Mouse (Mus musculus): ENCODE measurements around the gene Olfr1420. TPM values are rescaled to one million over a fixed set of nuclear protein-coding genes. Genes with fewer than 3 reads are reported as not detected.
"Not testable (repeated sequence)": the region's sequence is repeated elsewhere in the genome, so short reads cannot be mapped to it uniquely, and the experiment has no call there.

The Olfr1420 gene
- polyA plus RNA-seq, 1 experiment from 2014 or later: not detected

DNA sequence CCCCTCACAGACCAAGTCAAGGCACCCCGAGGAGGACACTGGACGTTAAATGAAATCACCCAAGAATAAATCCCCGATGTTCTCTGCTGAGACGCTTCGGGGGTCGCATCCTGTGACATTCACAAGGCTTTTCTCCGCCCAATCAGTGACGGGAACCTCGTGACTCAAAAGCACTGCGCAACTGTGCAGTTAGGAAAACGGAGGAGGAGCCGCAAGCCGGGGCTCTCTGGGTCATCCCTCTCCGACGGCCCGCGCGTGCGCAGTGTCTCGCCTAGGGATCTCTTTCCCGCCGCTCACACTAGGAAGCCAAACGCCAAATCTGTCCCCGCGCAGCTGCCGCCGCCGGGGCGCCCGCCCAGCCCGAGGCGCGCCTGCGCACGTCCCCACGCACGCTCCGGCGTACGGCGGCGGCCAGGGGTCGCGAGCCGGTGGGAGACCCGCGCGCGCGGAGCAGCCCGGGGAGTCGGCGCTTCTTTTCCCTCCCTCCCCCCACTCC lies 25.7 kb downstream of the Olfr1420 start, which contains the start of gene Patl1:
Patl1 (plus strand) TSS at position 363 of the 496 bp plus-strand sequence.
- under 1% methylated on average over 51 of the region's 53 CpGs for WGBS (ENCODE audit: insufficient replicate concordance)
- H3K36me3 ChIP-seq (replicated peaks): peaks cover 10% of the 10 kb centered on the region; the same call in 1 of the 2 replicates
- ATAC-seq (ENCODE audit: insufficient read depth): peak; percentile 94
- no peaks in the 10 kb centered on the region for H3K9me3 ChIP-seq (replicated peaks)
- peak within 1 kb of the TSS; percentile 87 for H3K4me3 ChIP-seq (replicated peaks)
- peak within 1 kb of the TSS; percentile 90 for H3K9ac ChIP-seq
- H3K4me2 ChIP-seq: peak within 1 kb of the TSS; percentile 90
- H3K27ac ChIP-seq (replicated peaks): peak within 1 kb of the TSS; percentile 83
- no peaks in the 10 kb centered on the region for H3K27me3 ChIP-seq
- peaks cover 22% of the 10 kb centered on the region for H3K4me1 ChIP-seq (replicated peaks)

DNA sequence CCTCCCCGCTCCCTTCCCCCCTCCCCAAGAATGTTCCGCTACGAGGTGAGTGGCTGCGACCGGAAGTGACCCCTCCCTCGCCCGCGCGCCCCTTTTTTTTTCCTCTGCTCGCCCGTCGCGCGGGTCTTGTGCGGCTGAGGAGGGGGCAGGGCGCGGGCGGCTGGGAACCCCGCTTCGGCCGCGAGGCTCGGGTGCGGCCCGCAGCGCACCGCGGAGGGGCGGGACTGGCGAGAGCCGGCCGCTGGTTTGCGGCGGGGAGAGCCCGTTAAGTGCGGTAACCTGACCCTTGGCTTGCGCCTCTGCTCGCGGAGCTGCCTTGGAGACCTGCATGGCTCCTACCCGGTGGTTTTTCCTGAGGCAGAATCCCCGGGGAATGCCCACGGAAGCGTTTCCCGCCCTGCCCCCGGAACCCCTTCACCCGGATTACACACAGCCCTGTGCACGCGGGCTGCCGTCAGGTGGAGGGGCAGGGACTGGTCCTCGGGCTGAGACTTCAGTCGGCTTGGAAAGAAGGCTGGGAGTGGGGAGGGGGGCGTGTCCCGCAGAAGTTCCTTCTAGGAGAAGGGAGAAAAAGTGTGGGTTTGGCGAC lies 26.3 kb downstream of the Olfr1420 start:
- H3K9ac ChIP-seq: peak overlapping the region; percentile 90
- under 1% methylated on average over 53 of the region's 54 CpGs for WGBS (ENCODE audit: insufficient replicate concordance)
- peak; percentile 71 for ATAC-seq (ENCODE audit: insufficient read depth)
- H3K27me3 ChIP-seq: no peaks in the 10 kb centered on the region
- H3K9me3 ChIP-seq (replicated peaks): no peaks in the 10 kb centered on the region
- H3K4me3 ChIP-seq (replicated peaks): peak overlapping the region; percentile 87
- H3K4me1 ChIP-seq (replicated peaks): peaks cover 24% of the 10 kb centered on the region
- peak overlapping the region; percentile 90 for H3K4me2 ChIP-seq
- H3K27ac ChIP-seq (replicated peaks): peak overlapping the region; percentile 83
- H3K36me3 ChIP-seq (replicated peaks): peaks cover 10% of the 10 kb centered on the region

DNA sequence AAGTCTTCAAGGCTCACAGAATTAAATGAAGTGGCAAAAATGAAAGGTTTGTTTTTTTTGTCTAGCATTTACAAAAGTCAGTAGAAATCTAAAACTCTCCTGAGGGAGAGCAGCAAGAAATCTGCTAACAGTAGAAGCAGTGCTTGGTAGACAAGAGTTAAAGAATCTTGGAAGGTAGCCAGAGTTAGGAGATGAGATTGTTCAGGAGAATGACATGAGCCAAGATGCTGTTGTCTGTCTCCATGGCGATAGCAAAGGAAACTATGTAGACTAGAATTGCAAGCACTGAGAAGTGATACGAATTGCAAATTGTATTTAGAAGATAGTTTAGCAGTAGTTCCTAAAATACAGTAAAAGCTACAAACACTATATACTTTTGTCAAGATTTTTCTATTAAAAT lies 29.4 kb downstream of the Olfr1420 start:
- Histone ChIP-seq H3K27ac (replicated peaks) (no peak overlapping the region), H3K9ac (no peak overlapping the region), H3K4me2 (no peak overlapping the region), H3K9me3 (replicated peaks) (no peaks in the 10 kb centered on the region), H3K4me1 (replicated peaks) (peaks cover 27% of the 10 kb centered on the region), H3K4me3 (replicated peaks) (no peak overlapping the region), H3K27me3 (no peaks in the 10 kb centered on the region), H3K36me3 (replicated peaks) (peaks cover 20% of the 10 kb centered on the region)
- no peak for ATAC-seq (ENCODE audit: insufficient read depth)
- 68% methylated on average over 2 of the region's 2 CpGs for WGBS (ENCODE audit: insufficient replicate concordance)

DNA sequence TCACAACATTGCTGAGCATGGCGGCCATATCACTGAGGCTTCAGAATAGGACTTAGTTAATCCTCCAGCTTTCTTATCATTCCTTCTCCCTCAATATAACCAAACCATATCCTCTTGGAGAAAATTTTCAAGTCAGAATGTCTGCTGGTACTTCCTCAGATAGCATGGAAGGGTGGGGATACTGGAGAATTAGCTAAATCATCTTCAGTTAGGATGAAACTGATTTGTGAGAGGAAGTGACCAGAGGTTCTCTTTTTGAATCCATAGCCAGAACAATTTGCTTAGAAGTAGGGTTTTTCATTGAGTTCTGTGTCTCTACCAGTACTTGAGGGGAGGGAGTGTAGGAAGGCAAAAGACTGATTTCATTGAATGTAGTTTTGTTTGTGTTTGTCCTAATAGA lies 35.7 kb downstream of the Olfr1420 start:
- no peak overlapping the region for H3K27ac ChIP-seq (replicated peaks)
- H3K36me3 ChIP-seq (replicated peaks): peaks cover 60% of the 10 kb centered on the region
- no peak for ATAC-seq (ENCODE audit: insufficient read depth)
- no peaks in the 10 kb centered on the region for H3K9me3 ChIP-seq (replicated peaks)
- no peak overlapping the region for H3K4me2 ChIP-seq
- no peaks in the 10 kb centered on the region for H3K27me3 ChIP-seq
- WGBS (ENCODE audit: insufficient replicate concordance): 73% methylated on average over 1 of the region's 1 CpGs
- no peak overlapping the region for H3K4me3 ChIP-seq (replicated peaks)
- peaks cover 6% of the 10 kb centered on the region; the same call in 1 of the 2 replicates for H3K4me1 ChIP-seq (replicated peaks)
- H3K9ac ChIP-seq: no peak overlapping the region

DNA sequence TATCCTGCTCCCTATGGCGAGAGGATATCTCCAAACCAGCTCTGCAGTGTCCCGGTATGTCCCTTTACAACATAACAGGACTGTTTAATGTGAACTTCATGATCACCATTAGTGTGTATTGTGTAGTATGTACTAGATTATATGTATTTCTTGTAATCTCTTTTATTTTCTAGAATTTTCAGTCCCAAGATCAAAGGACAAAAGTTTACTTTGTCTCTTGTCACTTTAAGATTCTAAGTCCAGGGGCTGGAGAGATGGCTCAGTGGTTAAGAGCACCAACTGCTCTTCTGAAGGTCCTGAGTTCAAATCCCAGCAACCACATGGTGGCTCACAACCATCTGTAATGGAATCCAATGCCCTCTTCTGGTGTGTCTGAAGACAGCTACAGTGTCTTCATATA lies 36.1 kb downstream of the Olfr1420 start:
- not testable (repeated sequence) for H3K9ac ChIP-seq; H3K4me2 ChIP-seq; ATAC-seq (ENCODE audit: insufficient read depth); H3K4me3 ChIP-seq (replicated peaks); H3K9me3 ChIP-seq (replicated peaks); H3K27me3 ChIP-seq; H3K4me1 ChIP-seq (replicated peaks); H3K27ac ChIP-seq (replicated peaks)
- 90% methylated on average over 2 of the region's 2 CpGs for WGBS (ENCODE audit: insufficient replicate concordance)
- peaks cover 64% of the 10 kb centered on the region for H3K36me3 ChIP-seq (replicated peaks)

DNA sequence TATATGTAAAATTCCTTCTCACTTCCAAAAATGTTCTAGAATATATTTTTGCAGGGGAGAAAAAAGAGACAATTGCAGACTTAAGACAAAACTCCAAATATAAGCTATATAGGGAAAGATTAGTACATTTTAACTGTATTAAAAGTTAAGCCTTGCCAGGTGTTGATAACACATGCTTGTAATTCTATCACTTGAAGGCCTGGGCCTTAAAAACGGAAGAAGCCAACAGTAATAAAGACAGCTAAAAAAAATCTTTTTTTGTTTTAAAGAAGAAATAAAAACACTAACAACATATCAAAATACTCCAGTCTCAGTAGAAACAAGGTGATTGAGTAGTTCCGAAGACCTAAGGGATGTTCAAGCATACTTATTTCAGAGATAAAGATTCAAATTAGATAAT lies 40.0 kb downstream of the Olfr1420 start:
- WGBS (ENCODE audit: insufficient replicate concordance): 63% methylated on average over 2 of the region's 2 CpGs
- H3K4me3 ChIP-seq (replicated peaks): no peak overlapping the region
- no peaks in the 10 kb centered on the region for H3K27me3 ChIP-seq
- H3K9me3 ChIP-seq (replicated peaks): no peaks in the 10 kb centered on the region
- H3K4me2 ChIP-seq: no peak overlapping the region
- peaks cover 12% of the 10 kb centered on the region for H3K4me1 ChIP-seq (replicated peaks)
- H3K9ac ChIP-seq: no peak overlapping the region
- no peak for ATAC-seq (ENCODE audit: insufficient read depth)
- H3K36me3 ChIP-seq (replicated peaks): peaks cover 74% of the 10 kb centered on the region
- no peak overlapping the region for H3K27ac ChIP-seq (replicated peaks)

DNA sequence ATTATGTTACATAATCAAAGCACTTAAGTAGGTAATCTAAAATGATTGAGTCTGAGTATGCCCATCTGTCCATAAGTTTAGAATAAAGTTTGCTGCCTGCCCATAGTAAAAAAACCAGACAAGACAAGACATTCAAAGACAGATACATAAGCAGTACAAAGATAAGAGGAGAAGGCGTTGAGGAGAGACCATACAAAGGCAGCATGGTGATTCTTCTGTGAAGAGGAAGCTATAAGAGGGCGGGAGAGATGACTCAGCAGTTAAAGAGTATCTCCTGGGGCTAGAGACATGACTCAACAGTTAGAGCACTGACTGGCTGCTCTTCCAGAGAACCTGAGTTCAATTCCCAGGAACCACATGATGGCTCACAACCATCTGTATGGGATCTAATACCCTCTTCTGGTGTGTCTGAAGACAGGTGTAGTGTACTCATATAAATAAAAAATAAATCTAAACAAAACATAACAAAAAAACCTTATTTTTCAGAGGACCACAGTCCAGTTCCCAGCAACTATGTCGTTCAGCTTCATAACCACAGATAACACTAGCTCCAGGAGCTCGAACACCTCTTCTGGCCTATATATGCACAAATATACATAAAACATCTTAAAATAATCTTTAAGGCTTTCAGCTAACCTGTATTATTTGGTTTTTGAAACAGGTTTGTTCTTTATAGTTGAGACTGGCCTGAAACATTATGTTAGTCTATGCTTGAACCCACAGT lies 41.8 kb downstream of the Olfr1420 start:
- Histone ChIP-seq H3K9ac (no peak overlapping the region), H3K9me3 (replicated peaks) (no peaks in the 10 kb centered on the region), H3K36me3 (replicated peaks) (peaks cover 75% of the 10 kb centered on the region), H3K4me1 (replicated peaks) (peaks cover 12% of the 10 kb centered on the region), H3K27me3 (no peaks in the 10 kb centered on the region), H3K4me3 (replicated peaks) (no peak overlapping the region), H3K4me2 (no peak overlapping the region), H3K27ac (replicated peaks) (peak overlapping the region; percentile 54; the same call in 1 of the 2 replicates)
- WGBS (ENCODE audit: insufficient replicate concordance): 38% methylated on average over 4 of the region's 4 CpGs
- peak; percentile 92 for ATAC-seq (ENCODE audit: insufficient read depth)

DNA sequence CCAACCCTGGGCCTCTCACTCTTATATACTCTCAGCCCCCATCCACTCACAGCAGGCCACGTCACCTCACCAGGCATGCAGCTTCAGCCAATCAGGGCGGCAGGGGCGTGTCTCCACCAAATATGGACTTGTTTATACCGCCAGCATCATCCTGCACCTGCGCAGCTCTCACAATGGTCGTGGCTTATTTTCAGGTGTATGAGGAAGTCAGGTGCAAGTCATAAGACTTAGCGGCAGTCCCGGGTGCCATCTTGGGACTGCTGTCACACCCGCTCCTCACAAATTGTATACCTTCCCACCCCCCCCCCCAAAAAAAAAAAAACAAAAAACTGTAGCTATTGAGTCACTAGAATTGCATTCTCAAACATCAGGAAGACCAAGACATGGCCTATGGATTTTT lies 60.1 kb downstream of the Olfr1420 start:
- H3K27me3 ChIP-seq; H3K4me2 ChIP-seq; H3K27ac ChIP-seq (replicated peaks); H3K9me3 ChIP-seq (replicated peaks); ATAC-seq (ENCODE audit: insufficient read depth); H3K4me1 ChIP-seq (replicated peaks); H3K9ac ChIP-seq; H3K4me3 ChIP-seq (replicated peaks): not testable (repeated sequence)
- H3K36me3 ChIP-seq (replicated peaks): peaks cover 36% of the 10 kb centered on the region
- 82% methylated on average over 9 of the region's 9 CpGs for WGBS (ENCODE audit: insufficient replicate concordance)

Small RNAs within 50 kb of the gene (microRNA-seq; reads per million reads assigned to microRNA genes)
- gene Mir6994: 6.3 reads per million, percentile 21 among the genes with 10 or more reads in this experiment

Other genes with a start within 250 kb of the Olfr1420 start
- gene Ms4a3, start 245.7 kb upstream of the Olfr1420 start, polyA plus RNA-seq (2015; fragmentation: Nextera tagmentation; extraction: Ambion mirVana): 30.9 and 39.0 TPM in 2 replicates
- gene Oosp2, start 226.0 kb upstream of the Olfr1420 start, polyA plus RNA-seq (2015; fragmentation: Nextera tagmentation; extraction: Ambion mirVana): 0.17 and 0.24 TPM in 2 replicates
- gene Oosp1, start 195.4 kb upstream of the Olfr1420 start, polyA plus RNA-seq (2015; fragmentation: Nextera tagmentation; extraction: Ambion mirVana): 0.14 TPM in 1 of 2 replicates, not detected in the other
- gene Oosp3, start 189.5 kb upstream of the Olfr1420 start, polyA plus RNA-seq (2015; fragmentation: Nextera tagmentation; extraction: Ambion mirVana): not detected in 2 replicates
- gene Gif, start 139.0 kb upstream of the Olfr1420 start, polyA plus RNA-seq (2015; fragmentation: Nextera tagmentation; extraction: Ambion mirVana): not detected in 2 replicates
- gene Mrpl16, start 116.2 kb upstream of the Olfr1420 start, polyA plus RNA-seq (2015; fragmentation: Nextera tagmentation; extraction: Ambion mirVana): 28.0 and 33.6 TPM in 2 replicates
- 1.7 TPM in 2 replicates for gene Stx3, start 67.2 kb upstream of the Olfr1420 start, polyA plus RNA-seq (2015; fragmentation: Nextera tagmentation; extraction: Ambion mirVana)
- not detected in 2 replicates for gene Olfr1417, start 47.3 kb upstream of the Olfr1420 start, polyA plus RNA-seq (2015; fragmentation: Nextera tagmentation; extraction: Ambion mirVana)
- not detected in 2 replicates for gene Olfr1418, start 25.5 kb upstream of the Olfr1420 start, polyA plus RNA-seq (2015; fragmentation: Nextera tagmentation; extraction: Ambion mirVana)
- not detected in 2 replicates for gene Olfr1419, start 11.5 kb upstream of the Olfr1420 start, polyA plus RNA-seq (2015; fragmentation: Nextera tagmentation; extraction: Ambion mirVana)
- gene Patl1, start 25.8 kb downstream of the Olfr1420 start, polyA plus RNA-seq (2015; fragmentation: Nextera tagmentation; extraction: Ambion mirVana): 6.1 TPM in 2 replicates
- 1.9 and 2.0 TPM in 2 replicates for gene Osbp, start 79.4 kb downstream of the Olfr1420 start, polyA plus RNA-seq (2015; fragmentation: Nextera tagmentation; extraction: Ambion mirVana)
- gene Olfr1423, start 154.8 kb downstream of the Olfr1420 start, polyA plus RNA-seq (2015; fragmentation: Nextera tagmentation; extraction: Ambion mirVana): 0.01 TPM in 1 of 2 replicates, not detected in the other
- not detected in 2 replicates for gene Olfr1424, start 176.1 kb downstream of the Olfr1420 start, polyA plus RNA-seq (2015; fragmentation: Nextera tagmentation; extraction: Ambion mirVana)
- gene Olfr1425, start 191.2 kb downstream of the Olfr1420 start, polyA plus RNA-seq (2015; fragmentation: Nextera tagmentation; extraction: Ambion mirVana): not detected in 2 replicates
- gene Olfr1426, start 205.4 kb downstream of the Olfr1420 start, polyA plus RNA-seq (2015; fragmentation: Nextera tagmentation; extraction: Ambion mirVana): not detected in 2 replicates
- gene Olfr1427, start 216.8 kb downstream of the Olfr1420 start, polyA plus RNA-seq (2015; fragmentation: Nextera tagmentation; extraction: Ambion mirVana): not detected in 2 replicates
- not detected in 2 replicates for gene Olfr1428, start 229.3 kb downstream of the Olfr1420 start, polyA plus RNA-seq (2015; fragmentation: Nextera tagmentation; extraction: Ambion mirVana)
- not detected in 2 replicates for gene Olfr76, start 236.6 kb downstream of the Olfr1420 start, polyA plus RNA-seq (2015; fragmentation: Nextera tagmentation; extraction: Ambion mirVana)

All from liver, embryonic 15.5 days (tissue).